Mouse (Mus musculus) liver, adult 2 months (tissue): ENCODE measurements around the gene Kif3b. TPM values are rescaled to one million over a fixed set of nuclear protein-coding genes. Genes with fewer than 3 reads are reported as not detected.

Experiments
- DNase-seq: peaks from one replicate; pipeline ENCODE4 v3.0.0-alpha.2; 2011; ENCODE audit warnings: low read depth, low spot score; ENCODE audit errors: extremely low read depth
- H3K27ac ChIP-seq: fragments of 200-500 bp; replicated peaks from 2 replicates; pipeline ENCODE4 v1.5.1; 2012; ENCODE audit warnings: low read depth, mild to moderate bottlenecking, control low read depth, inconsistent platforms, low read length; ENCODE audit not compliant: insufficient read depth
- H3K27me3 ChIP-seq: fragments of 200-500 bp; 2 replicates; pipeline ENCODE4 v1.6.1; 2012; ENCODE audit warnings: mild to moderate bottlenecking, moderate library complexity, low read length, inconsistent platforms; ENCODE audit not compliant: control insufficient read depth, insufficient read depth
- H3K36me3 ChIP-seq: fragments of 200-500 bp; 2 replicates; pipeline ENCODE4 v1.6.1; 2012; ENCODE audit warnings: low read length, inconsistent platforms; ENCODE audit not compliant: control insufficient read depth, insufficient read depth
- H3K4me1 ChIP-seq: fragments of 200-500 bp; 2 replicates; pipeline ENCODE4 v1.6.1; 2011; ENCODE audit warnings: low read length; ENCODE audit not compliant: control insufficient read depth, insufficient read depth
- H3K4me3 ChIP-seq: fragments of 200-500 bp; 2 replicates; pipeline ENCODE4 v1.5.1; 2011; ENCODE audit warnings: low read depth, mild to moderate bottlenecking, control low read depth, low read length, moderate library complexity; ENCODE audit not compliant: insufficient read depth
- H3K79me2 ChIP-seq: fragments of 200-500 bp; 2 replicates; pipeline ENCODE4 v1.6.1; 2012; ENCODE audit warnings: inconsistent platforms, mild to moderate bottlenecking, low read length, moderate library complexity; ENCODE audit not compliant: control insufficient read depth, insufficient read depth
- H3K9ac ChIP-seq: fragments of 200-500 bp; 2 replicates; pipeline ENCODE4 v1.6.1; 2012; ENCODE audit warnings: low read depth, mild to moderate bottlenecking, control low read depth, inconsistent platforms, low read length
- CTCF ChIP-seq: fragments of 200-500 bp; IDR thresholded peaks from 2 replicates; pipeline ENCODE4 v1.5.1; 2011; ENCODE audit warnings: low read depth, low read length, control low read depth
- POLR2A ChIP-seq: fragments of 200-500 bp; IDR thresholded peaks from 2 replicates; pipeline ENCODE4 v1.6.1; 2011; ENCODE audit warnings: low read length, control low read depth; ENCODE audit not compliant: insufficient read depth; ENCODE audit errors: extremely low read depth
- WGBS: fragments of 180-500 bp; shearing (Covaris S2); methylation state at CpG from one replicate; pipeline ENCODE4 v1.1.7; 2018; 5-methylcytosine and 5-hydroxymethylcytosine counted together
- polyA plus RNA-seq: library from polyadenylated mRNA; depleted of rRNA; stranded (reverse); fragments of >200 nt; gene quantifications from 2 replicates; pipeline ENCODE4 v1.2.3, GENCODE M21; 2012; rRNA removed
- total RNA-seq: library from RNA; depleted of rRNA; stranded (reverse); fragments of >200 nt; gene quantifications from 2 replicates; pipeline ENCODE4 v1.2.3, GENCODE M21; 2014; rRNA removed

The Kif3b gene
- total and polyA plus RNA-seq, 2 experiments = 2.8 to 5.4 TPM

- TF ChIP-seq CTCF = no peak
- no peak for TF ChIP-seq POLR2A
- 65% methylated on average over 2 of the region's 2 CpGs for WGBS
Measured at GRCm38 (mm10) chr2:153375380-153375779, 84.2 kb downstream of the Kif3b start.

GRCm38 (mm10) chr2:153380479-153380878 is 89.3 kb downstream of the Kif3b start:
- TF ChIP-seq CTCF = no peak
- no peak for TF ChIP-seq POLR2A
- H3K27ac ChIP-seq = no peak overlapping the region
- H3K79me2 ChIP-seq = peaks cover 5% of the 10 kb centered on the region; the same call in 1 of the 2 replicates
- H3K9ac ChIP-seq = no peak overlapping the region
- H3K4me1 ChIP-seq = no peaks in the 10 kb centered on the region
- DNase-seq = no peak
- H3K36me3 ChIP-seq = peaks cover 23% of the 10 kb centered on the region
- 88% methylated on average over 1 of the region's 1 CpGs for WGBS
- H3K4me3 ChIP-seq = no peak overlapping the region
- no peaks in the 10 kb centered on the region for H3K27me3 ChIP-seq

More at GRCm38 (mm10) chr2:153375380-153375779, 84.2 kb downstream of the Kif3b start:
- DNase-seq = peak; percentile 18
- Histone ChIP-seq H3K4me3 (no peak overlapping the region), H3K79me2 (peaks cover 7% of the 10 kb centered on the region; the same call in 1 of the 2 replicates), H3K27me3 (no peaks in the 10 kb centered on the region), H3K36me3 (peaks cover 8% of the 10 kb centered on the region), H3K4me1 (no peaks in the 10 kb centered on the region; the same call in 1 of the 2 replicates), H3K27ac (no peak overlapping the region), H3K9ac (no peak overlapping the region)

Other genes with a start within 250 kb of the Kif3b start
- 2.3 and 2.5 TPM in 2 replicates for gene Ccm2l, start 225.5 kb upstream of the Kif3b start, total RNA-seq
- 3.4 and 5.5 TPM in 2 replicates for gene Ccm2l, start 225.5 kb upstream of the Kif3b start, polyA plus RNA-seq
- 7.7 and 8.1 TPM in 2 replicates for gene Hck, start 182.9 kb upstream of the Kif3b start, total RNA-seq
- 2.8 and 5.7 TPM in 2 replicates for gene Hck, start 182.9 kb upstream of the Kif3b start, polyA plus RNA-seq
- gene Tm9sf4, start 130.1 kb upstream of the Kif3b start, total RNA-seq = 28.0 and 37.1 TPM in 2 replicates
- gene Tm9sf4, start 130.1 kb upstream of the Kif3b start, polyA plus RNA-seq = 38.8 and 45.5 TPM in 2 replicates
- gene Tspyl3, start 66.0 kb upstream of the Kif3b start, total RNA-seq = 0.37 and 0.47 TPM in 2 replicates
- gene Tspyl3, start 66.0 kb upstream of the Kif3b start, polyA plus RNA-seq = 0.36 and 0.43 TPM in 2 replicates
- 0.74 and 1.1 TPM in 2 replicates for gene Plagl2, start 50.0 kb upstream of the Kif3b start, total RNA-seq
- 1.5 and 1.7 TPM in 2 replicates for gene Plagl2, start 50.0 kb upstream of the Kif3b start, polyA plus RNA-seq
- 6.9 and 10.1 TPM in 2 replicates for gene Pofut1, start 49.9 kb upstream of the Kif3b start, total RNA-seq
- 8.4 and 14.2 TPM in 2 replicates for gene Pofut1, start 49.9 kb upstream of the Kif3b start, polyA plus RNA-seq
- gene Asxl1, start 54.4 kb downstream of the Kif3b start, total RNA-seq = 6.2 and 8.9 TPM in 2 replicates
- 3.3 and 4.7 TPM in 2 replicates for gene Asxl1, start 54.4 kb downstream of the Kif3b start, polyA plus RNA-seq
- gene 4930404H24Rik, start 201.4 kb downstream of the Kif3b start, total RNA-seq = not detected in 2 replicates
- gene 4930404H24Rik, start 201.4 kb downstream of the Kif3b start, polyA plus RNA-seq = not detected in 2 replicates
- gene Nol4l, start 238.6 kb downstream of the Kif3b start, total RNA-seq = 0.18 and 0.34 TPM in 2 replicates
- 0.44 and 0.80 TPM in 2 replicates for gene Nol4l, start 238.6 kb downstream of the Kif3b start, polyA plus RNA-seq